Mouse (Mus musculus) left cerebral cortex, adult 8-10 months (tissue): ENCODE data around the gene Ndufa11. TPM values are rescaled to one million over a fixed set of nuclear protein-coding genes. Genes with fewer than 3 reads are reported as not detected.

Experiments
- DNase-seq, 2 experiments: peaks; one replicate each; pipeline ENCODE4 v3.0.0; 2022; ENCODE audit warnings: low spot score in 2 of 2
- total RNA-seq, 4 experiments: library from RNA; stranded (reverse); gene quantifications; 2 replicates each; pipeline ENCODE4 v1.2.4; 2022

The Ndufa11 gene
- total RNA-seq, 4 experiments from 2014 or later = 185 to 224 (median 208) TPM

DNA sequence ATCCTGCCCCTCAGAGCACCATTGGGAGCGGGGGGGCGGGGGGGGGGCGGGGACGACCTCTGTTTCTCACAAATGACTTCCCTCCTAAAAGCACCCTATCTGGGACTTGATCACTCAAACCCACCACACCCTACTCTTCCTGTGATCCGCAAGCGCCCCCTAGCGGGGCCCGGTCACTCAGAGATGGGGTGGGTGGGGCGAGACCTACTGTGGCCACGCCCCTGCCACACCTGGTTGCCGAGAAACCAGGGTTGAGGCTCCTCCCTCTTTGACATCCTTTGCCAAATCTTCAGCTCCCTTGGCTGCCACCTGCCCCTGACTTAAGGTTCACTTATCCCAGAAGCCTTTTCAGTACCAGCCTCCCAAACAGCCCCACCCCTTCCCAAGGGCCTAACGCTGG, 40.6 kb downstream of the Ndufa11 start:
- DNase-seq = peak in 1 of 2 experiments; percentile 60

DNA sequence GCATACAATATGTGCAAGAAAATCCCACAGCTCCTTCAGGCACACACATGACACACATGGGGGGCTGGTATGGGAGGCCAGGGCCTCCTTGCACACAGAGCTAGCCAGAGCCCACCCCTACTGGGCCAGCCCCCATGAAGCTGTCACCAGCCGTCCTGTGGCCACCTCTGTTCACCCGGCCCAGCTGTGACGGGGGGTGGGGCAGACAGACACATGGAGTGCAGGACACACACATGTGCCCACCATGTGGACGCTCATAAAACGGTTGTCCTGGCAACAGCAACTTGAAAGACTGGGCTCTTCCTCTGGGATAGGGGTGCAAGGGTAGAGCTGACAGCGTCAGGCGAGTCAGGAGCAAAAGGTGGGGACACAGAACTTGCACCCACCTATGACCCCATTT, 41.7 kb downstream of the Ndufa11 start:
- no peak for DNase-seq

DNA sequence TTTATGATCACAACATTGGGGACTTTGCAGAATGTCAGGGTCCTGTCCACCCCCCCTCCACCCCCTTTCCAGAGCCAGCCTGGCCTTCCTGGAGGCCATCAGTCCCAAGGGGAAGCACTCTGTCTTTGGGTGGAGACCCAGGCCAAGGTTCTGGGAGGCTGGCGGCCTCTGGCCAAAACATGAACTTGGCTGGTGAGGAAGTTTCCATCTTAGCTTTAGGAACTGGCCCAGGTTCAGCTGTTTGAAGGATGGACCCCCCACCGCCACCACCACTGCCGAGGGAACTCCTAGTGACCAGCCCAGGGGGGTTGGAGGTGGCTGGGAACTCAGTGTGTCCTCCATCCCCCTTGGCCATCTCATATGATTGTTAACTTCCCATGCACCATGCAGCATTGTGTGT, 43.5 kb downstream of the Ndufa11 start:
- no peak for DNase-seq

DNA sequence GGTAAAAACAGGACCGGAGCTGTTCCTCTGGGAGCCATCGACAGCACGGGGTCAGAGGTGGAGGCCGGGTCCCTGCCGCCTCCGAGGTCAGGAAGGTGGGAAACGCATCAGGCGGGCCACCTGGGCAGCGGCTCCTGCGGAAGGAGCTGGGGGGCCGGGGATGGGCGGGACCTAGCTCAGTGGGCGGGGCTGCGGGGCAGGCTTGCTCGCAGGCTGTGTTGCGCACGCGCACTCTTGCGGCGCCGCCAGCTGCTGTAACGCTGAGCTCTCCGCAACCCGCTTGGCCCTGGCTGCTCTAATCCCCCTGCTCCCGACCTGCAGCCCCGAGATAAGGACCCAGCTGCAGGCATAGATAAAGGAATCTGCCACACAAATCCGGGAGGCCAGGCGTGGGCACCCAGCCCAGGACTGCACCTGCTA, 44.4 kb downstream of the Ndufa11 start:
- DNase-seq = peak; percentile 79 to 82

DNA sequence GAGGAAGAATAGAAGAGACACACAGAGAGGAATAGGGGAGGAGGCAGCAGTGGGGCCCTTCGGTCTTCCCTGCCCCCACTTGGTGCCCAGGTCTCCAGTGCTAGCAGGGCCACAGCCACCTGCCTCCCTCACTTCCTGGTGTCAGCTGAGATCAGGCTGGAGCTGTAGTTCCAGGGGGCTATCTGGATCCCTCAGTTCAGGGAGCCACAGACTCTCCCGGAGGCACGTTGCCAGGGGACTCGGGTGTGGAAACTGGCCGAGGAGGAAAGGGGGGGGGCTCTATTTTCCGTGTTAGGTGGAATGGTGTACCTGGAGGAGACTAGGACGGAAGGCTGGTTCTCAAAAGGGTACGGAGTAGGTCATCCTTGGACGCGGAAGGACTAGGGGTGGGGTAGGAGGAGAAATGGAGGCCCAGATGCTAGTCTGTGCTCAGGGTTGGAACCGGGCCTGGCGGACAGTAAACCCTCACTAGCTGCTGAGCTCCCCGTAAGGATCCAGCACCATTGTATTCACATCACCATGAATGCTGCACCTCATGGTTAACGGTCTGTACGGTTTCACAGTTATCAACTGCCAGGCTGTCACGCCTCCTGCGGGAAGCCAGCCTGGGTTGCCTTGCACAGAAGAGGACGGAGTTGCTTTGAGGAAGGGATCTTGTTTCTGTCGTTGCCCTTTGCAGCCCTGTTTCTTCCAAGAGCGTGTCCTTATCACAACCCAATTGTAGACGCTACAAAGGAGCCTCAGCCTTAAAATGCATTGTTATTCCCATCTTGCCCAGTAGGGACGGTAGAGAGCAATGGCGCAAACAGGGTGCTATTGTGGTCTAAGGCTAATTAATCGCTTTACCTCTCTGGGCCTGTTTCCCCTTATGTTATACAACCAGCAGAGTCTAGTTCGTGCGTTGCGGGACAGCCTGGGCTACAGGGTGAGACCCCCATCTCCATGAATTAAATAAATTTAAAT, 45.5 kb downstream of the Ndufa11 start:
- DNase-seq = peak; percentile 46 to 49

DNA sequence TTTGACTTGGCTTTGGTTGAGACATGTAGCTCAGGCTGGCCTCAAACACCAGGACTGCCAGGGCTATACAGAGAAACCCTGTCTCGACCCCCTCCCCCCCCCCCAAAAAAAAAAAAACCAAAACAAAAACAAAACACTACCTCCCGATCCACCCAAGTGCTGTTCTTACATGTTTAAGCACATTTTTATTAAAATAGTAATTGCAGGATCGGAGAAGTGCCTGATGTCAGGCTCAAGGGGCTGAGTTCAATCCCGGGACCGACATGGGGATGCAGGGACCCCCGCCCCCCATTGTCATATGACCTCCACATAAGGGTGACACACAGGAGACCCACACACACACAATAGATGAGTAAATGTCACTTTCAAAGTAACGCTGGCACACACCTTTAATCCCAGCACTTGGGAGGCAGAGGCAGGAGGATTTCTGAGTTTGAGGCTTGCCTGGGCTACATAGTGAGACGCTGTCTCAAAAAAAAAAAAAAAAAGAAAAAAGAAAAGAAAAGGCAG, 46.2 kb downstream of the Ndufa11 start:
- no peak for DNase-seq

DNA sequence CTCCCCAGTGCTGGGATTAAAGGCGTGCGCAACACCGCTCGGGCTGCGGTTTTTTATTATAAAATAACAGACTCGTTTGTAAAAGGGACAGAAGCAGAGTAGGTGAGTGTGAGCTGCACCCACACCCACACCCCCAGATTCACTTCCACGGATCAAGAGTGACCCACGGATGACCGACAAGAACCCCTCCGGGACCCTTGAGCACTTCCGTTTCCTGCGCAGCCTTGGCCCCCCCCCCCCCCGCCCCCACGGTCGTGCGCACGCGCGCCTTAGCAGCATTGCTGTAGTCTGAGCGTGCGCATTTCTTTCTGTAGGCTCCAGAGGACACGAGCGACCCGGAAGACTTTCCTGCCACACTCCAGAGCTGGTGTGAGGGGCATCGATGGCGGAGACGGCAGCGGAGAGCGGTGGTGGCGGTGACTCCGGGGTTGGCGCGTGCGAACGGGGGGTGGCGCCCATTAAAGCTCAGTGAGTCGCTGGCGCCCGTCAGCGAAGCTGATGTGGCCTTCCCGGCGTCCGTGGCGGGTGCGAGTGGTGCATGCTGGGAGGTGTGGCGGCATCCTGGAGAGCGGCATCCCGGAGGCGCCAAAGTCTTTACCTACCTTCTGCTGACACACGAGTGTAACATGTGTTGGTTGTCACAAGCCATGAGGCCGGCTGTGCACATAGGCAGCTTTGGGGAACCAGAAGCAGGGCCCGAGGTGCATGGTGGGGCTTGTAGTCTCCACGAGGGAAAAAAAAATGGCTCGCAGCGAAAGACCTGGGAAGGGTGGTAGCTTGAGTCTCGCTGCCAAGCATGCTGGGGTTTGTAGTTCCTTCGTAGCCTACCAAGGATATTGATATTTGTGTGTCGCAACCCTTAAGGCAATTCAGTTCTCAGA, 47.1 kb downstream of the Ndufa11 start, which contains the start of gene Dus3l:
Gene Dus3l (plus strand): TSS at position 284 of the 881 bp plus-strand sequence.
- peak; percentile 90 to 92 for DNase-seq

DNA sequence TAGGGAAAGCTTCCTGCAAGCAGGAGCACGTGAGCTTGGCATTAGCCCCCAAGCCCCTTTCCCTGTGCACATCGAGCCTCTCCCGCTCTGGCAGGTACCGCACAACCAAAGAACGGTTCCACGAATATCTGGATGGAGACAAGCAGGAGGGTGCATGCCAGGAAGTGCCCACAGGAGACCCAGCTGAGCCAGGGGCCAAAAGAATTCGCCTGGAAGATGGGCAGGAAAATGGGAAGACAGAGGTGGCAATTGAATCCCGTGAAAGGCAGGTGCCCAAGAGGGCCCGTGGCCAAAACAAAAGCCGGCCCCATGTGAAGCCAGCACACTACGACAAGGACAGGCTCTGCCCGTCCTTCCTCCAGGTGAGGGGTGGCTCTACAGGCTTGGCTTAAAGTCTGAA, 47.9 kb downstream of the Ndufa11 start:
- DNase-seq = peak in 1 of 2 experiments; percentile 60

DNA sequence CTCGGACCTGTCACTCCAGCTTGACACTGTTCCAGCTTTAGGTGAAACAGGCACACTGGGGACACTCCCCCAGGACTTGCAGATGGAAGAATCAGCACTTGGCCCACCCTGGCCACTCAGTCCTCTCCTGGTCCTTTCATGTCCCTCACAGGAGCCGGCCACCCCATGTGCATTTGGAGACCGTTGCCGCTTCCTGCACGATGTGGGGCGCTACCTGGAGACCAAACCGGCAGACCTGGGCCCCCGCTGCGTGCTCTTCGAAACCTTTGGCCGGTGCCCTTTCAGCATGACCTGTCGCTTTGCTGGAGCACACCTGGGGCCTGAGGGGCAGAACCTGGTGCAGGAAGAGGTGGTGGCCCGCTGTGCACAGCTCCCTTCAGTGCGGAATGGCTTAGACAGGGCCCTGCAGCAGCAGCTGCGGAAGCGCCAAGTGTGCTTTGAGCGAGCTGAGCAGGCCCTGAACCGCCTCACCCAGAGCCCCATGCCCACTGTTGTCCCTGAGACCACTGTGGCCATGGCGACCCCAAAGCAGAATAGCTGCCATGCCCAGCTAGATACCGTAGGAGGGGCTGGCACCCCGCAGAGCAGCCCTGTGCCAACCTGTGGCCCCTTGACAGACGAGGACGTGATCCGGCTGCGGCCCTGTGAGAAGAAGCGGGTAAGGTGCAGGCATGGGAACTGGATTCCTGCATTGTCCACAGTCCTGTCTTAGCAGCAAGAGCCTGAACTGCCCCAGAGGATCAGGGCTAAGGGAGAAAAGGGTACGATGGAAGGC, 49.3 kb downstream of the Ndufa11 start:
- peak in 1 of 2 experiments; percentile 30 for DNase-seq

DNA sequence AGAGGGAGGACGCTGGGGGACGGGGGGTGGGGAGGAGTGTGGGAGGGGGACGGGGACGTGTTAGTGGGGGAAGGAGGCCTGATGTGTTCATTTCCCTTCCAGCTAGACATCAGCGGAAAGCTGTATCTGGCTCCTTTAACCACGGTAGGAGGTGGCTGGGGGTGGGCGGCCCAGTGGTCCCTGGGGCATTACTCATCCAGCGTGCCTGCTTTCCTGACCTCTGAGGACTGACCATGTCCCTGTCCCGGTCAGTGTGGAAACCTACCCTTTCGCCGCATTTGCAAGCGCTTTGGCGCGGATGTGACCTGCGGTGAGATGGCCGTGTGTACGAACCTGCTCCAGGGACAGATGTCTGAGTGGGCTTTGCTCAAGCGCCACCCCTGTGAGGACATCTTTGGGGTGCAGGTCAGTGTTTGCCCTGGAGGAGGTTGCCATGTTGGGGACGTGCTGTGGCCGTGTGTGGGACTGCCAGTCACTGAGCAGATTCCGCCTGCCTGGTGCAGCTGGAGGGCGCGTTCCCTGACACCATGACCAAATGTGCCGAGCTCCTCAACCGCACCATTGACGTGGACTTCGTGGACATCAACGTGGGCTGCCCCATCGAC, 50.1 kb downstream of the Ndufa11 start:
- DNase-seq = no peak

DNA sequence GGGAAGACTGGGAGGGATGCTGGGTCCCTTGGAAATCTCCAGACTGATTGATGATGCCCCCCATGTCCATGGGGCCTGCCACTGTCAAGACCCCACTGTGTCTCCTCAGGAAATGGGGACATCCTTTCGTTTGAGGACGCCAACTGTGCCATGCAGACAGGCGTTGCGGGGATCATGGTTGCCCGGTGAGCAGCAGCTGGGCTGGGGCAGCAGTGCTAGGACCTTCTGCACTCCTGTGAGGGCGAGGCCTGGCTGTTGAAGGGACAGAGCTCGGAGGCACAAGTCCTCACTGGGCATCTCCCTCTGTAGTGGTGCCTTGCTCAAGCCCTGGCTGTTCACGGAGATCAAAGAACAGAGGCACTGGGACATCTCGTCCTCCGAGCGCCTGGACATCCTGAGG, 51.4 kb downstream of the Ndufa11 start:
- DNase-seq = no peak

DNA sequence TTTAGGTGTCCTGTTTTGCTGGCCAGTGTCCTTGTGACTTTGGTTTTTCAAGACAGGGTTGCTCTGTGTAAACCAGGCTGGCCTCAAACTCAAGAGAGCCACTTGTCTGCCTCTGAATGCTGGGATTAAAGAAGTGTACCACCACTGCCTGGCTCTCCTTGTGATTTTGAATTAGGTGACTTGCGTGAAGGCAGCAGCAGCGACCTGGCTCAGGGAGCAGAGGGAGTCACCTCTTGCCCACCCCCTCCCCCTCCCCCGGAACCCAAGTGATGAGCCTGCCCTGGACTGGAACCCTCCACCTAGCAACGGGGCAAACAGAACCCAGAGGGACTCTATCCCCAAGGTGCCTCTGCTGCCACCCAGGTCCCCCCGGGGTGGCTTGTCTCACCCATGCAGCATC, 52.4 kb downstream of the Ndufa11 start, which contains the start of gene Prr22:
Gene Prr22 (plus strand): TSS at position 301 of the 400 bp plus-strand sequence.
- DNase-seq = no peak

Other genes with a start within 250 kb of the Ndufa11 start
- gene Ptprs, start 241.3 kb upstream of the Ndufa11 start, total RNA-seq = 100 to 1,000 TPM; 559 to 588 (median 565) TPM
- gene Znrf4, start 205.3 kb upstream of the Ndufa11 start, total RNA-seq = not detected
- gene Gm20219, start 163.4 kb upstream of the Ndufa11 start, total RNA-seq = 1 to 10 TPM; 1.1 to 1.8 (median 1.4) TPM
- gene Safb2, start 133.2 kb upstream of the Ndufa11 start, total RNA-seq = 100 to 1,000 TPM; 102 to 133 (median 112) TPM
- gene Safb, start 132.9 kb upstream of the Ndufa11 start, total RNA-seq = 100 to 1,000 TPM; 131 to 154 (median 146) TPM
- gene 2410015M20Rik, start 108.0 kb upstream of the Ndufa11 start, total RNA-seq = 100 to 1,000 TPM; 147 to 180 (median 158) TPM
- 100 to 1,000 TPM; 351 to 461 (median 392) TPM for gene Rpl36, start 104.4 kb upstream of the Ndufa11 start, total RNA-seq
- gene Lonp1, start 90.9 kb upstream of the Ndufa11 start, total RNA-seq = 10 to 100 TPM; 52.3 to 61.3 (median 59.0) TPM
- 1 to 10 TPM in 2 of 4 experiments, under 1 TPM in 2; 0.79 to 1.7 (median 1.0) TPM for gene Catsperd, start 89.6 kb upstream of the Ndufa11 start, total RNA-seq
- gene Ranbp3, start 44.5 kb upstream of the Ndufa11 start, total RNA-seq = 10 to 100 TPM; 85.9 to 91.2 (median 88.2) TPM
- gene Vmac, start 255 bp downstream of the Ndufa11 start, total RNA-seq = 10 to 100 TPM; 10.4 to 15.7 (median 13.8) TPM
- 1 to 10 TPM; 4.0 to 4.5 (median 4.2) TPM for gene Nrtn, start 39.8 kb downstream of the Ndufa11 start, total RNA-seq
- 10 to 100 TPM; 60.1 to 66.1 (median 60.8) TPM for gene Dus3l, start 47.0 kb downstream of the Ndufa11 start, total RNA-seq
- gene Prr22, start 52.5 kb downstream of the Ndufa11 start, total RNA-seq = 1 to 10 TPM in 2 of 4 experiments, under 1 TPM in 2; 0.78 to 1.2 (median 0.99) TPM
- gene Rfx2, start 113.2 kb downstream of the Ndufa11 start, total RNA-seq = 1 to 10 TPM; 2.1 to 4.1 (median 3.1) TPM
- gene Acsbg2, start 156.7 kb downstream of the Ndufa11 start, total RNA-seq = not detected
- gene 1700061G19Rik, start 157.7 kb downstream of the Ndufa11 start, total RNA-seq = under 1 TPM; 0.13 to 0.22 (median 0.17) TPM
- gene Mllt1, start 217.6 kb downstream of the Ndufa11 start, total RNA-seq = 10 to 100 TPM; 67.0 to 82.3 (median 70.8) TPM